Mouse (Mus musculus) embryonic fibroblast, embryonic 13.5 days (primary cell): ENCODE results near the gene 4930556J24Rik.

Experiments used
- CTCF ChIP-seq: IDR thresholded peaks from 2 replicates; pipeline ENCODE4 v1.5.1; 2011; ENCODE audit warnings: mild to moderate bottlenecking, control low read depth, low read length, moderate library complexity, borderline replicate concordance; ENCODE audit not compliant: insufficient read depth
- POLR2A ChIP-seq: IDR thresholded peaks from 2 replicates; pipeline ENCODE4 v1.6.1; 2011; ENCODE audit warnings: low read depth, mild to moderate bottlenecking, control low read depth, low read length, moderate library complexity

DNA sequence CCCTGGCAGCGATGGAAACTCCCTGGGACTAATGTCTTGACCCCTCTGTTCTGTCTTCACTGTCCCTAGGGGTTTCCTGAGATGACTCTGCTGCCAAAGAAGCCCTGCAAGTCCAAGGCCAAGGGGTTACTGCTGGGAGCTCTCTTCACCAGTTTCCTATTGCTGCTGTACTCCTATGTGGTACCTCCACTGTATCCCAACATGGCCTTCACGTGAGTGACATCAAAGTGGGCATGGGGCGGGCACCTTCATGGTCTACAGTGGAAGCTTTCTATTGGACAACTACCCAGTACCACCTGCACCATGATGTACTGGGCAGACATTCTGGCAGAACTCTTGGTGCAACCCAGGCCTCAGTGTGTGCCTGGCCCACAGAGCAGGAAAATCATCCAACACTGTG is 20.3 kb upstream of the 4930556J24Rik start:
- TF ChIP-seq CTCF = no peak
- no peak for TF ChIP-seq POLR2A
